Mouse (Mus musculus) embryo, embryonic 10.5 days (tissue): Measurements from ENCODE around the gene Vmn2r63.
"Not testable (repeated sequence)": the region's sequence is repeated elsewhere in the genome, so short reads cannot be mapped to it uniquely, and the experiment has no call there.

ENCODE experiments used
- DNase-seq: peaks from one replicate; pipeline ENCODE4 v3.0.0-alpha.2; 2015; ENCODE audit warnings: low spot score

Gene Vmn2r63

GRCm38 (mm10) chr7:42933722-42934121, at the start of gene Vmn2r63:
Gene Vmn2r63, minus strand, starts transcription at chr7:42933822.
- not testable (repeated sequence) for DNase-seq

GRCm38 (mm10) chr7:42980739-42981138, 47.1 kb upstream of the Vmn2r63 start:
- no peak for DNase-seq

GRCm38 (mm10) chr7:42980098-42980497, 46.5 kb upstream of the Vmn2r63 start:
- DNase-seq = no peak

- DNase-seq = no peak
Measured at GRCm38 (mm10) chr7:42965246-42965645, 31.6 kb upstream of the Vmn2r63 start.

GRCm38 (mm10) chr7:42898067-42898466, 35.6 kb downstream of the Vmn2r63 start:
- not testable (repeated sequence) for DNase-seq

- no peak for DNase-seq
Measured at GRCm38 (mm10) chr7:42878090-42878489, 55.5 kb downstream of the Vmn2r63 start.

GRCm38 (mm10) chr7:42866801-42867458, 66.7 kb downstream of the Vmn2r63 start, which contains the start of gene Gm2381:
Gene Gm2381, minus strand, starts transcription at chr7:42867234.
- not testable (repeated sequence) for DNase-seq
